Mouse (Mus musculus): ENCODE data around the gene Camsap2. TPM values are rescaled to one million over a fixed set of nuclear protein-coding genes. Genes with fewer than 3 reads are reported as not detected.

Camsap2 gene
- total and polyA plus RNA-seq, 3 experiments, result 7.6 to 38.3 (median 10.7) TPM

GRCm38 (mm10) chr1:136268224-136268623 lies 77.7 kb downstream of the Camsap2 start:
- Histone ChIP-seq H3K9ac (ENCODE audit: control insufficient read depth, low read depth, low read length, poor library complexity, severe bottlenecking) (no peak overlapping the region), H3K9me3 (replicated peaks; ENCODE audit: insufficient read depth, low read length) (no peaks in the 10 kb centered on the region)

GRCm38 (mm10) chr1:136266127-136266526 lies 79.8 kb downstream of the Camsap2 start:
- no peak for TF ChIP-seq ZMIZ1 (IDR thresholded peaks at IDR 0.05; ENCODE audit: low read depth, low read length)
- TF ChIP-seq MEF2A (IDR thresholded peaks at IDR 0.05; ENCODE audit: extremely low read depth, insufficient replicate concordance, low read depth, low read length, poor library complexity, severe bottlenecking), result no peak
- TF ChIP-seq SMC3 (IDR thresholded peaks at IDR 0.05; ENCODE audit: low read depth, low read length), result no peak
- TF ChIP-seq MAFK (IDR thresholded peaks at IDR 0.05; ENCODE audit: borderline replicate concordance, low read depth, low read length), result no peak
- no peak for TF ChIP-seq ZNF384 (IDR thresholded peaks at IDR 0.05; ENCODE audit: low read depth, low read length)
- TF ChIP-seq USF2 (IDR thresholded peaks at IDR 0.05; ENCODE audit: borderline replicate concordance in 1 of 2, insufficient read depth in 1 of 2, low read depth in 1 of 2, low read length in 2 of 2), result no peak
- TF ChIP-seq RAD21 (IDR thresholded peaks at IDR 0.05; ENCODE audit: low read depth, low read length), result no peak
- no peak for TF ChIP-seq ELF1 (IDR thresholded peaks at IDR 0.05; ENCODE audit: low read depth, low read length)
- TF ChIP-seq RCOR1 (IDR thresholded peaks at IDR 0.05; ENCODE audit: low read depth, low read length), result no peak
- TF ChIP-seq UBTF (IDR thresholded peaks at IDR 0.05; ENCODE audit: borderline replicate concordance, insufficient read depth, low read depth, low read length), result no peak
- TF ChIP-seq E2F4 (IDR thresholded peaks at IDR 0.05; ENCODE audit: borderline replicate concordance, low read depth, low read length), result no peak
- no peak for TF ChIP-seq GABPA (IDR thresholded peaks at IDR 0.05; ENCODE audit: low read depth, low read length)
- TF ChIP-seq NELFE (IDR thresholded peaks at IDR 0.05; ENCODE audit: low read depth, low read length), result no peak
- no peak for TF ChIP-seq TBP (IDR thresholded peaks at IDR 0.05; ENCODE audit: low read depth, low read length)
- no peak for TF ChIP-seq SIN3A (IDR thresholded peaks at IDR 0.05; ENCODE audit: low read length)
- TF ChIP-seq POLR2A (IDR thresholded peaks at IDR 0.05; ENCODE audit: control insufficient read depth in 1 of 2, insufficient read depth in 1 of 2, low read depth in 1 of 2, low read length in 2 of 2, poor library complexity in 1 of 2), result no peak
- TF ChIP-seq GATA1 (IDR thresholded peaks at IDR 0.05; ENCODE audit: low read depth, low read length), result no peak
- TF ChIP-seq USF1 (IDR thresholded peaks at IDR 0.05; ENCODE audit: low read depth, low read length), result no peak
- Histone ChIP-seq H3K9me3 (replicated peaks; ENCODE audit: insufficient read depth, low read length) (no peaks in the 10 kb centered on the region), H3K79me2 (ENCODE audit: control insufficient read depth, insufficient read depth, low read length, poor library complexity) (no peaks in the 10 kb centered on the region), H3K27ac (ENCODE audit: control insufficient read depth, low read depth, low read length) (no peak overlapping the region), H3K4me3 (ENCODE audit: control insufficient read depth in 1 of 2, insufficient read depth in 1 of 2, low read depth in 2 of 2, low read length in 2 of 2) (no peak overlapping the region), H3K27me3 (ENCODE audit: control insufficient read depth in 1 of 2, insufficient read depth in 2 of 2, low read length in 2 of 2) (no peaks in the 10 kb centered on the region), H3K36me3 (ENCODE audit: control insufficient read depth in 1 of 2, insufficient read depth in 2 of 2, low read length in 2 of 2) (peaks cover 0 to 6% of the 10 kb centered on the region in 2 experiments; a peak in 2 of 4 replicates), H3K4me1 (ENCODE audit: control insufficient read depth in 1 of 2, insufficient read depth in 2 of 2, low read length in 2 of 2) (peaks cover 2 to 14% of the 10 kb centered on the region in 2 experiments; a peak in 3 of 4 replicates), H3K9ac (ENCODE audit: control insufficient read depth, low read depth, low read length, poor library complexity, severe bottlenecking) (no peak overlapping the region)
- no peak for DNase-seq (ENCODE audit: low read depth, low spot score)

More at GRCm38 (mm10) chr1:136268224-136268623, 77.7 kb downstream of the Camsap2 start:
- Histone ChIP-seq H3K36me3 (ENCODE audit: control insufficient read depth in 1 of 2, insufficient read depth in 2 of 2, low read length in 2 of 2) (peaks cover 0 to 6% of the 10 kb centered on the region in 2 experiments; a peak in 3 of 4 replicates), H3K27ac (ENCODE audit: control insufficient read depth, low read depth, low read length) (no peak overlapping the region), H3K4me3 (ENCODE audit: control insufficient read depth in 1 of 2, insufficient read depth in 1 of 2, low read depth in 2 of 2, low read length in 2 of 2) (no peak overlapping the region), H3K27me3 (ENCODE audit: control insufficient read depth in 1 of 2, insufficient read depth in 2 of 2, low read length in 2 of 2) (no peaks in the 10 kb centered on the region), H3K4me1 (ENCODE audit: control insufficient read depth in 1 of 2, insufficient read depth in 2 of 2, low read length in 2 of 2) (peaks cover 2 to 14% of the 10 kb centered on the region in 2 experiments; a peak in 3 of 4 replicates), H3K79me2 (ENCODE audit: control insufficient read depth, insufficient read depth, low read length, poor library complexity) (no peaks in the 10 kb centered on the region)
- DNase-seq (ENCODE audit: low read depth, low spot score), result no peak
- no peak for TF ChIP-seq E2F4 (IDR thresholded peaks at IDR 0.05; ENCODE audit: borderline replicate concordance, low read depth, low read length)

Data from MEL (cell line).